Mouse (Mus musculus) limb, embryonic 11.5 days (tissue): ENCODE data around the gene Qsox2. TPM values are rescaled to one million over a fixed set of nuclear protein-coding genes. Genes with fewer than 3 reads are reported as not detected.

Experiments used
- ATAC-seq: fragments of 200-750 bp; cut with Nextera tagmentation; 2 replicates; pipeline ENCODE4 v1.8.0; 2017; ENCODE audit warnings: low read depth; ENCODE audit not compliant: insufficient number of reproducible peaks, low FRiP score, low TSS enrichment
- DNase-seq: peaks from one replicate; pipeline ENCODE4 v3.0.0-alpha.2; 2015; ENCODE audit warnings: low spot score
- H3K27ac ChIP-seq: fragments of 300-500 bp; sonication (generic); replicated peaks from 2 replicates; pipeline ENCODE4 v1.5.1; 2014; ENCODE audit warnings: low read depth, mild to moderate bottlenecking, low read length
- H3K27me3 ChIP-seq: fragments of 300-500 bp; sonication (generic); 2 replicates; pipeline ENCODE4 v1.6.1; 2014; ENCODE audit warnings: mild to moderate bottlenecking, low read length, mixed read lengths; ENCODE audit not compliant: control insufficient read depth, insufficient read depth
- H3K36me3 ChIP-seq: fragments of 300-500 bp; sonication (generic); 2 replicates; pipeline ENCODE4 v1.6.1; 2014; ENCODE audit warnings: mild to moderate bottlenecking, low read length, moderate library complexity, mixed read lengths; ENCODE audit not compliant: control insufficient read depth, insufficient read depth
- H3K4me1 ChIP-seq: fragments of 300-500 bp; sonication (generic); 2 replicates; pipeline ENCODE4 v1.6.1; 2014; ENCODE audit warnings: low read length, mixed read lengths; ENCODE audit not compliant: control insufficient read depth, insufficient read depth
- H3K4me2 ChIP-seq: fragments of 300-500 bp; sonication (generic); 2 replicates; pipeline ENCODE4 v1.6.1; 2014; ENCODE audit warnings: low read depth, mild to moderate bottlenecking, moderate library complexity; ENCODE audit not compliant: severe bottlenecking
- H3K4me3 ChIP-seq: fragments of 300-500 bp; sonication (generic); 2 replicates; pipeline ENCODE4 v1.5.1; 2014; ENCODE audit warnings: low read depth, low read length
- H3K9ac ChIP-seq: fragments of 300-500 bp; sonication (generic); 2 replicates; pipeline ENCODE4 v1.6.1; 2014; ENCODE audit warnings: mild to moderate bottlenecking, low read length
- H3K9me3 ChIP-seq: fragments of 300-500 bp; sonication (generic); 2 replicates; pipeline ENCODE4 v1.6.1; 2016; ENCODE audit warnings: low read length; ENCODE audit not compliant: control insufficient read depth
- WGBS: fragments of 180-500 bp; shearing (Covaris S2); extraction: QIAGEN DNeasy Blood & Tissue Kit; methylation state at CpG from one replicate; pipeline ENCODE4 v1.1.7; 2014; 5-methylcytosine and 5-hydroxymethylcytosine counted together
- polyA plus RNA-seq: library from polyadenylated mRNA; unstranded; fragments of >200 nt; fragmentation: Nextera tagmentation; extraction: Ambion mirVana; gene quantifications from 2 replicates; pipeline ENCODE4 v1.2.1, GENCODE M21; 2014

Qsox2 gene
- 12.0 and 13.9 TPM in 2 replicates for polyA plus RNA-seq

GRCm38 (mm10) chr2:26237290-26237782 is at the start of gene Qsox2:
Gene Qsox2 (minus strand): TSS chr2:26237525.
- WGBS, result 1% methylated on average over 22 of the region's 36 CpGs
- H3K4me3 ChIP-seq, result peak within 1 kb of the TSS; percentile 94
- peak within 1 kb of the TSS; percentile 21; the same call in 1 of the 2 replicates for H3K27ac ChIP-seq
- H3K4me1 ChIP-seq, result peaks cover 15% of the 10 kb centered on the region
- H3K4me2 ChIP-seq, result peak within 1 kb of the TSS; percentile 81
- H3K9me3 ChIP-seq, result no peaks in the 10 kb centered on the region
- no peaks in the 10 kb centered on the region for H3K36me3 ChIP-seq
- H3K27me3 ChIP-seq, result no peaks in the 10 kb centered on the region
- H3K9ac ChIP-seq, result peak within 1 kb of the TSS; percentile 83
- peak; percentile 96 for DNase-seq
- peak; percentile 89 for ATAC-seq

- H3K36me3 ChIP-seq, result no peaks in the 10 kb centered on the region
- ATAC-seq, result no peak
- no peak for DNase-seq
- H3K4me1 ChIP-seq, result no peaks in the 10 kb centered on the region
- no peaks in the 10 kb centered on the region for H3K27me3 ChIP-seq
- H3K27ac ChIP-seq, result no peak overlapping the region
- no peak overlapping the region for H3K4me3 ChIP-seq
- no peak overlapping the region for H3K9ac ChIP-seq
- 33% methylated on average over 7 of the region's 7 CpGs for WGBS
- no peak overlapping the region for H3K4me2 ChIP-seq
- H3K9me3 ChIP-seq, result no peaks in the 10 kb centered on the region
Measured at GRCm38 (mm10) chr2:26286391-26286790, 49.1 kb upstream of the Qsox2 start.

GRCm38 (mm10) chr2:26285804-26286203 is 48.5 kb upstream of the Qsox2 start:
- DNase-seq, result no peak
- Histone ChIP-seq H3K4me2 (no peak overlapping the region), H3K27ac (no peak overlapping the region), H3K9me3 (no peaks in the 10 kb centered on the region), H3K4me1 (no peaks in the 10 kb centered on the region), H3K36me3 (no peaks in the 10 kb centered on the region), H3K9ac (no peak overlapping the region), H3K27me3 (no peaks in the 10 kb centered on the region), H3K4me3 (no peak overlapping the region)
- ATAC-seq, result no peak
- 72% methylated on average over 7 of the region's 7 CpGs for WGBS

GRCm38 (mm10) chr2:26280594-26280993 is 43.3 kb upstream of the Qsox2 start:
- DNase-seq (no peak), ATAC-seq (no peak)
- no peak overlapping the region for H3K4me3 ChIP-seq
- H3K9me3 ChIP-seq, result no peaks in the 10 kb centered on the region
- no peaks in the 10 kb centered on the region for H3K27me3 ChIP-seq
- H3K4me2 ChIP-seq, result no peak overlapping the region
- H3K36me3 ChIP-seq, result no peaks in the 10 kb centered on the region
- H3K9ac ChIP-seq, result no peak overlapping the region
- no peak overlapping the region for H3K27ac ChIP-seq
- no peaks in the 10 kb centered on the region for H3K4me1 ChIP-seq
- WGBS, result 81% methylated on average over 11 of the region's 11 CpGs

GRCm38 (mm10) chr2:26279712-26280111 is 42.4 kb upstream of the Qsox2 start:
- WGBS, result 81% methylated on average over 3 of the region's 3 CpGs

DNA sequence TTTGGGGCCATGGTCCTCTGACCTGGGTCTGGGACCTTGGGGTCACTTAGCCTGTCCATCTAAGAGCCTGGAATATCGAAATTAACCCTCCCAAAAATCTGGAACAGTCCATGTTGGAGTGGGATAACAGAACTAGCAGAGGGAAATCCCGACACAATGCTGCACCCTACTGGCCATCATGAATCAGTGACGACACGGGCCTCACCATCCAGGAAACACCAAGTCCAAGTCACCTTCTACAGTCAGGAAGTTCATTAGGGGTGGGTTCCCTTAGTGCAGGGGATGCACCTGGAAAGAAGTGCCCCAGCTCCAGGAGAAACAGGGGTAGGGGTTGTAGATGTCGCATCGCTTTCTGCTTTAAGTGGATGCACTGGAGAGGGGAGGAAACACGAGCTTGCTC is 36.3 kb upstream of the Qsox2 start:
- no peak for ATAC-seq
- 18% methylated on average over 7 of the region's 7 CpGs for WGBS

More at GRCm38 (mm10) chr2:26279712-26280111, 42.4 kb upstream of the Qsox2 start:
- DNase-seq (no peak), ATAC-seq (no peak)
- H3K9me3 ChIP-seq, result no peaks in the 10 kb centered on the region
- no peak overlapping the region for H3K4me2 ChIP-seq
- H3K36me3 ChIP-seq, result no peaks in the 10 kb centered on the region
- no peaks in the 10 kb centered on the region for H3K27me3 ChIP-seq
- H3K27ac ChIP-seq, result no peak overlapping the region
- H3K4me3 ChIP-seq, result no peak overlapping the region
- H3K4me1 ChIP-seq, result no peaks in the 10 kb centered on the region
- no peak overlapping the region for H3K9ac ChIP-seq

DNA sequence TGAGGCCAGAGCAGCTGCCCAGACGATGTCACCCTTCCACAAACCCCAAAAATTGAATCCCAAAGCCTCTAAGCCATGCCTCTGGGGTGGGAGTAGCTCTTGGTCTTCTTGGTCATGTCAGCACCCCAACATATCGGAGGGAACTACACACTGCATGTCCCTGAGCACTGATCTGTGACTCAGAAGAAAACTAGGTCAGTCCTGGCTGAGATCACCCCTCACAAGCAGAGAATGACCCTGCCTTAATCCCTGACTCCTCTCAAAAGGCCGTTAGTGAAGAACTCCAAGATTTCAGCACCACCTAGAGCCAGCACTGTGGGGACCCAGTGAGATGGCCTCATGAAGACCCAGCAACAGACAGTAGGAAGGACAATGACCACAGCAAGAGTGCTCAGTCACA is 30.9 kb upstream of the Qsox2 start:
- H3K27ac ChIP-seq, result no peak overlapping the region
- DNase-seq (no peak), ATAC-seq (no peak)
- 71% methylated on average over 3 of the region's 3 CpGs for WGBS
- H3K4me3 ChIP-seq, result no peak overlapping the region
- no peaks in the 10 kb centered on the region for H3K4me1 ChIP-seq
- H3K27me3 ChIP-seq, result no peaks in the 10 kb centered on the region
- H3K9me3 ChIP-seq, result no peaks in the 10 kb centered on the region
- H3K4me2 ChIP-seq, result no peak overlapping the region
- no peaks in the 10 kb centered on the region for H3K36me3 ChIP-seq
- H3K9ac ChIP-seq, result no peak overlapping the region

More for the DNA sequence above, 36.3 kb upstream of the Qsox2 start:
- Histone ChIP-seq H3K4me1 (no peaks in the 10 kb centered on the region), H3K27me3 (no peaks in the 10 kb centered on the region), H3K27ac (no peak overlapping the region), H3K9me3 (no peaks in the 10 kb centered on the region), H3K4me3 (no peak overlapping the region), H3K9ac (no peak overlapping the region), H3K36me3 (no peaks in the 10 kb centered on the region), H3K4me2 (no peak overlapping the region)
- DNase-seq, result peak; percentile 71

- H3K36me3 ChIP-seq, result no peaks in the 10 kb centered on the region
- 84% methylated on average over 10 of the region's 10 CpGs for WGBS
- H3K9ac ChIP-seq, result no peak overlapping the region
- no peaks in the 10 kb centered on the region for H3K4me1 ChIP-seq
- DNase-seq (no peak), ATAC-seq (no peak)
- no peak overlapping the region for H3K4me2 ChIP-seq
- H3K27ac ChIP-seq, result no peak overlapping the region
- H3K27me3 ChIP-seq, result no peaks in the 10 kb centered on the region
- H3K4me3 ChIP-seq, result no peak overlapping the region
- H3K9me3 ChIP-seq, result no peaks in the 10 kb centered on the region
Measured at GRCm38 (mm10) chr2:26266066-26266742, 28.9 kb upstream of the Qsox2 start.
